Mouse (Mus musculus) myocyte (in vitro differentiated cells): ENCODE results near the gene Blnk.

Source experiments
- CEBPB ChIP-seq: IDR thresholded peaks from 2 replicates; pipeline ENCODE4 v1.6.1; 2011; ENCODE audit warnings: mild to moderate bottlenecking, moderate library complexity; ENCODE audit not compliant: poor library complexity, insufficient read depth, severe bottlenecking
- E2F4 ChIP-seq: IDR thresholded peaks from one replicate; pipeline ENCODE4 v1.6.1; 2011; ENCODE audit warnings: mild to moderate bottlenecking, control low read depth, moderate library complexity; ENCODE audit not compliant: insufficient read depth
- MAX ChIP-seq: IDR thresholded peaks from one replicate; pipeline ENCODE4 v1.6.1; 2011; ENCODE audit warnings: low read depth, mild to moderate bottlenecking, control low read depth
- MYOD1 ChIP-seq, 3 experiments: IDR thresholded peaks; one replicate each; pipeline ENCODE4 v1.6.1; 2011; ENCODE audit warnings: control low read depth in 2 of 3, low read depth in 2 of 3, mild to moderate bottlenecking in 2 of 3, moderate library complexity in 1 of 3; ENCODE audit not compliant: insufficient read length in 2 of 3, control insufficient read depth in 1 of 3
- MYOG ChIP-seq, 3 experiments: IDR thresholded peaks; one replicate each; pipeline ENCODE4 v1.6.1; 2011; ENCODE audit warnings: control low read depth in 2 of 3, low read depth in 2 of 3, mild to moderate bottlenecking in 2 of 3; ENCODE audit not compliant: insufficient read length in 2 of 3, control insufficient read depth in 1 of 3, insufficient read depth in 1 of 3
- POLR2A ChIP-seq: IDR thresholded peaks from one replicate; pipeline ENCODE4 v1.6.1; 2011; ENCODE audit warnings: low read depth, mild to moderate bottlenecking, control low read depth, moderate library complexity; ENCODE audit not compliant: insufficient read length
- POLR2AphosphoS2 ChIP-seq: IDR thresholded peaks from one replicate; pipeline ENCODE4 v1.6.1; 2011; ENCODE audit warnings: low read depth, control low read depth; ENCODE audit not compliant: insufficient read length
- REST ChIP-seq: IDR thresholded peaks from one replicate; pipeline ENCODE4 v1.6.1; 2011; ENCODE audit warnings: mild to moderate bottlenecking, control low read depth, moderate library complexity; ENCODE audit not compliant: insufficient read depth, insufficient read length
- SRF ChIP-seq: IDR thresholded peaks from one replicate; pipeline ENCODE4 v1.6.1; 2011; ENCODE audit warnings: low read depth; ENCODE audit not compliant: control insufficient read depth, insufficient read length
- TCF12 ChIP-seq: IDR thresholded peaks from one replicate; pipeline ENCODE4 v1.6.1; 2011; ENCODE audit warnings: mild to moderate bottlenecking, control low read depth; ENCODE audit not compliant: poor library complexity, insufficient read depth, severe bottlenecking
- TCF3 ChIP-seq: IDR thresholded peaks from one replicate; pipeline ENCODE4 v1.6.1; 2011; ENCODE audit warnings: low read depth, control low read depth; ENCODE audit not compliant: insufficient read length
- USF1 ChIP-seq: IDR thresholded peaks from one replicate; pipeline ENCODE4 v1.6.1; 2011; ENCODE audit warnings: low read depth, mild to moderate bottlenecking, control low read depth, moderate library complexity

DNA sequence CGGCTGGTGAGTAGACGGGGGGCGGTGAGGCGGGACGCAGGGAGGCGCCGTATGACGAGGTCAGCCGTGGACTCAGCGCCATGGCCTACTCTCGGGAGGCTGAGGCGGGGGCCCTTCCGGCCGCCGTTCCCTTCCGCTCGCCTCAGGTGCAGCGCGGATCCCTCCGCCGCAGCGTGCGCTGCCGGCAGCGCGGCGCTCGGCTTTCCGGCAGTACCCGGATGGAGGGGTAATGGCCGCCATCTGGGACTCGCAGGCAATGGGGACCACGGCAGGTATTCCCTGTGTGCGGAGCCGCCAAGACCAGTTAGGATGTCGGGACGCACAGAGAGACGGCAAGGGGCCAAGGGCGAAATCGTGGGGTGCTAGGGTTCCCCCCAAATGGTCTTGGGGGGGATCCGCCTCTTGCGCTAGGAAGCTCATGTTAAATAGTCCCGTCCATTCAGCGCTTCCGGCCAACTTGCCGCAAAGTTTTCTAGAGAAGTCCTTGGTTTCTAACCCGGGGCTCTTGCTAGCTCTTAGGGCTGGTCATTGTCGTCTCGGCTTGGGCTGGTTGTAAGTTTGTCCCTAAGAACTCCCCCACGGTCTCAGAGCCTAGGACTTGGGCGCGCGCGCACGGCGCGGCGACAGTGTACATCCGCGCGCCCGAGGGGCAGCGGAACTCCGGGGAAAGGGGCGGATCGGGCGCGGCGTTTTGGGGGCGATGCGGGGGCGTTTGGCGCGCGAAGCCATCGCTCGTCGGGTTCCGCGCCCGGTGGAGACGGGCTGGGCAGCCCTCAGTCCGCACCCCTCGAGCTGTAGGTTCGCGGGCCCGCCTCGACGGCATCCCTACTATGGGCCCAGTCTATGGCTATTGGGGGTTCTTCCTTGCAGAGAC is 99.6 kb downstream of the Blnk start, which contains the start of gene Zfp518a:
- TF ChIP-seq USF1 (no peak), POLR2A (peak; percentile 69), CEBPB (no peak), POLR2AphosphoS2 (peak; percentile 44), MYOG (IDR thresholded peaks at IDR 0.05; ENCODE audit: control insufficient read depth in 1 of 3, insufficient read depth in 1 of 3, insufficient read length in 2 of 3, low read depth in 2 of 3) (no peak), E2F4 (no peak), MYOD1 (IDR thresholded peaks at IDR 0.05; ENCODE audit: control insufficient read depth in 1 of 3, insufficient read length in 2 of 3, low read depth in 2 of 3) (no peak), TCF12 (no peak), REST (no peak), MAX (no peak), SRF (no peak), TCF3 (no peak)
